ENCODE assay signal across 10 mouse cellular contexts in genomic region chr11:71897141-71897540, GRCm38 (mm10).
"Had no signal": no experiment of that assay in that cellular context is flagged by ENCODE, and none has a peak within 500 bp of the region (broad histone marks: within the 10 kb centered on the region; RNA-seq: fewer than 3 reads in every experiment).

No protein-coding gene starts in this region.

- DNase-seq: lung, adult 18-20 months; lung, embryonic 14.5 days; lung, postnatal 10 days; lung, postnatal 4 days; midbrain, embryonic 14.5 days; right cerebral cortex, postnatal 14 days; spleen, adult 18-20 months; thymus, adult 18-20 months; thymus, postnatal 14 days; thymus, postnatal 36 days had no signal
